Mouse (Mus musculus) activated CD4-positive, CD25-positive, alpha-beta regulatory T cell, adult 4 months (primary cell): ENCODE data around the gene Cd81. TPM values are rescaled to one million over a fixed set of nuclear protein-coding genes. Genes with fewer than 3 reads are reported as not detected.

Experiments
- ATAC-seq: one replicate; pipeline ENCODE4 v1.8.0; 2017
- polyA plus RNA-seq, 2 experiments: library from polyadenylated mRNA; unstranded; fragments of 100-300 nt; shearing (Covaris generic); gene quantifications; one replicate each; pipeline ENCODE4 v1.2.1; 2017

The Cd81 gene
- 100 to 1,000 TPM; 155 to 235 TPM for polyA plus RNA-seq

GRCm38 (mm10) chr7:143052626-143053007 lies at the start of gene Cd81:
Gene Cd81 (plus strand): TSS chr7:143052739.
- ATAC-seq = peak; percentile 63

GRCm38 (mm10) chr7:143004727-143005343 lies 47.7 kb upstream of the Cd81 start, which contains the start of gene Tspan32:
Gene Tspan32 (plus strand): TSS chr7:143005046.
- ATAC-seq = peak; percentile 65

DNA sequence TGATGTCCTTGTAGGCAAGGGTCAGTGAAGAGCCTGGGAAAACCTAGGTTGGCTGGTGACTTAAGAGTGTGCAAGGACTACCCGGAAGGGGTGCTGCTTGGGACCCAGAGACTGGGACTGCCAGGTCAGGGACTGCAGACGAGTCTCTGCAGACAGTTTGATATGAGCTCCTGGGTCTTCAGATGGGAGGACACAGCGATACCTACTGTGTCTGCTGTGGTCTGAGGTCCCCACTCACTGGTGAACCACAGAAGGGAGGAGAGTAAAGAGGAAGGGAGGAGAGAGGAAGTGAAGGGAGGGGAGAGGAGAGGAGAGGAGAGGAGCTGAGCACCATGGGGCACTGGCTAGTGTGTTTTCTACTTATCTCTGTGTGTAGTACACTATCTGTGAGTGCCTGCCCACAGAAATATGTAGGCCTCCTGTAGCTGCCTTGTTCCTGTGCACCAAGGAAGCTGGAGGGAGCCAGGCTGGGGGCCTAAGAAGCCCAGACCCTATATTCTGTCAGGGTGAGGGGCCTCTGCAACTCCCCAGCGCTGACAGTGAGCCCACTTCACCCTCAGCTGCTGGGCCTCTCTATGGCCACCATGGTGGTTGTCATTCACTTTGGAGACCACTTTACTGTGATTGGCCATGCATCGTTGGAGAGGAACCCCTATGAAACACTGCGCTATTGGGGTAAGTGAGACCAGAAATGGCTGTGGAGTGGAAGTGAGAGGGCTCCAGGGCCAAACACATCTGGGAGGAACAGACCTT lies 47.0 kb upstream of the Cd81 start:
- peak; percentile 62 for ATAC-seq

GRCm38 (mm10) chr7:143006097-143006755 lies 46.3 kb upstream of the Cd81 start:
- ATAC-seq = no peak

GRCm38 (mm10) chr7:143006756-143007598 lies 45.6 kb upstream of the Cd81 start:
- no peak for ATAC-seq

GRCm38 (mm10) chr7:143007599-143008369 lies 44.8 kb upstream of the Cd81 start:
- ATAC-seq = peak; percentile 30

DNA sequence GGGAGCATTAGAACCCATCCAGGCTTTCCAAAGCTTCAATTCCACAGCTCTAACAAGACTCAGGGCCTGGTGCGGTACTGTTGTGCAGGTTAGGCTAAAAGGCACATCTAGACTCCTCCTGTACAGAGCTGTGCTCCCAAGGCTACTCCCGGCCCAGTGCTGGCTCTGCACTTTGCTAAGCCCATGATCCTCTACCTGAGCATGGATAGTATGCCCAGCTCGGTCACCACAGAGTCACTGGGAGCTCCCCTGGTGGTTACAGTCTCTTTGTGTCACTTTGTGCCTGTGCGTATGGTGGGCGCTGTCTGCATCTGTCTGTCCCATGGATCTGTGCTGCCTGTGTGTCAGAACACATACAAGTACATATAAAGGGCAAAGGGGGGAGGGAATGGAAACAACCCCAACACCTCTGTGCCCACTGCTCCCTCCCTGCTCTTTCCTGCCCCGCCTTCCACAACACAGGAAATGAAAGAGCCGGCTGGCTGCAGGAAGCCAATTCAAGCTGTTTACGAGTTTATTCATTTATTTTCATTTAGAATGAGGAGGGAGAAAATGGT lies 44.1 kb upstream of the Cd81 start:
- peak; percentile 61 for ATAC-seq

DNA sequence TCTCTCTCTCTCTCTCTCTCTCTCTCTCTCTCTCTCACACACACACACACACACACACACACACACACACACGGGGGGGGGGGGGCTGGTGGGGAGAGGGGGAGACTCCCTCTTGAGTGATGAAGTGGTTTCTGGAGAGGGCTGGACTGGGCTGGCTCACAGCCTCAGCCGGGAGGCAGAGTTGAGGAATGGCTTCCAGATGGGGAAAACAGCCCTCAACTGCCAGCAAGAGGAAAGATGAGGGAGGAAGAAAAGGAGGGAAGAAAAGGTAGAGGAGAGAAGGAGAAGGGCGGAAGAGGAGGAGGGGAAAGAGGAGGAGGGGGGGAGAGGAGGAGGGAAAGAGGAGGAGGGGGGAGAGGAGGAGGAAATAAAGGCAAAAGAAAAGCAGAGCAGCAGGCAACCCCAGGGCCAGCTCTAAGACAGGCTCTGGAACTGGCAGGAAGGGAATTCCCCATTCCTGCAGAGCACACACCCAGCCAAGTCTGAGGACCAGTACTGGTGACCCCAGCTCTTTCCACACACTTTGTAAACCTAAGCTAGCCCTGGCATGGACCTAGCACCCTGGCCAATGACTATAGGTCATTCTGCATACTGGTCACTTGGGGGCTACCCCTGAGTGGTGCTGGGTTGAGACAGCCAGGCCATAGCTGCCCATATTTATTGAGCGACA lies 43.4 kb upstream of the Cd81 start:
- ATAC-seq = no peak

- ATAC-seq = no peak
Measured at GRCm38 (mm10) chr7:143009996-143010395, 42.5 kb upstream of the Cd81 start.

DNA sequence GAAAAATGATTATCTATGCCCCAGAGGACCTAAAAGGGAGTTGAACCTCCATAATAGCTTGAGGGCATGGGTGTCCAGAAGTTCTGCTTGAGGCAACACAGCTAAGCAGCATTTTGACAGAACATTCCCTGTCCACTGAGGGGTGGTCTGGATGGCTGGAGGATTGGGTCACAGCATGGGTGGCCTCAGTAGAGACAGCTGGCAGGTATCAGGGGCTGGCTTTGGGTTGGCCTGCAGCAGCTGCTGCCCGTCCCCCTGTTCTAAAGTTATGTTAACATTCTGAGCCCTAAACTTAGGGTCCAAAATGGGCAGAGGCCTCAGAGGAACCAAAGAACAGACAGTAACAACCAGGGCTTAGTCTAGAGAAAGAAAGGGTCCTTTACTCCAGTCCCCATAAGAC lies 41.3 kb upstream of the Cd81 start:
- no peak for ATAC-seq

DNA sequence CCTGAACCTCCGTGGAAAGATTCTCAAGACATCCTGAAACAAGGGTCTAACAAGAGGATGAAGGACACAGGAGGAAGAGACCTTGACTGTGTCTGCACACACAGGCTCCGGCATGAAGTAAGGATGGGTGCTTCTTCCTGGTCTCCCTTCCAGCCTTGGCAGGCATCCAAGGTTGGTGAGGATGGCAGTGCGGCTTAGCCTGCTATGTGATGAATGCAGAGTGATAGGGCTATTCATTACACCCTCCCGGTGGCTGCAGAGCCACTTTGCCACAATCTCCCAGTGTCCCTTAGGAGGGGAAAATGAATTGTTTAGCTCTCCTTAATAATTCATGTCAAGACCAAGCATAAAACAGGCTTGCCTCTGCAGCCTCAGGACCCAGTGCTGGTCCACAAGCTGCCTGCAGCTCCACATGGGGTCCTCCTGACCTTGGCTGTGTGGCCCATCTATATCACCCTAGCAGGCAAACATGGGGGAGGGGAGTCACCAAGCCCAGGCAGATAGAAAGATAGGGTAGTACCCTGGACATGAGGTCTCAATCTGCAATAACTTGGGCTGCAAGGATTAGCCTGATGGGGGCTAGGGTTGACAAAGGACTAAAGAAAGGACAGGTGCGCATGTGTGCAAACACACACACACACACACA lies 40.2 kb upstream of the Cd81 start:
- no peak for ATAC-seq

GRCm38 (mm10) chr7:143013420-143014178 lies 38.9 kb upstream of the Cd81 start:
- no peak for ATAC-seq

DNA sequence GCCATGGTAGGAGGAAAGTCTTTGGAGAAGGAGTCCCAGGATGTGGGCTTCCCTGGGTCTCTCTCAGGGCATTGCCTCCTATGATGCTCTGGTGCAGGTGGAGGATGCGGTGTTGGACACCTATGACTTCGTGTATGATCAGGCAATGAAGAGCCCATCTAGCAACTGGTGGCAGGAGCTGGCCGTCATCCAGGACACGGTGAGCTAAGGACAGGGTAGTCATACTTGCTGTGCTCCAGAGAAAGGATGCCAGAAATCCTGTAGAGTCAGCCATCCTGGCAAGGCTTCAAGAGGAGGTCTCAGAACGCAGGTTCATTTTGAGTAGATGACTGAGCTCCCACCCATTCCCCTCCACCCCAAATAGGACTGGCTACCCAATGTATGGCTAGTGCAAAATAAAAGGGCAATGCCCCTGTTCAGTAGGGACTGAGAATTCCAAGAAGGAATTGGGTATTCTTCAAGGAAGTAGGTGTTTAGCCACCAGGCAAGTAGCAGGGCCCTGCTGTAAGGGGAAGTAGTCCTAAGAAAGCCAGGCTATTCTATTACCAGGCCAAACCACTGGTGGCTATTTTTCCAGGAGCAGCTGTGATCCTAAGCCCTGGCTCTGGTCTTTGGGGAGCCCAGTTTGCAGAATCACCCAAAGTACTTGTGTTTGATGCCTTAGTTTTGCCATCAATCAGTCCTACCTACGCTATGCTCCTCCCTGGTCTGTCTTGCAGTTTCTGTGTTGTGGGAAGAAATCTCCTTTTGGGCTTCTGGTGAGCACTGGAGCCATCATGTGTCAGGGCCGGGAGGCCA lies 37.5 kb upstream of the Cd81 start:
- ATAC-seq = no peak

GRCm38 (mm10) chr7:143015755-143016423 lies 36.6 kb upstream of the Cd81 start:
- no peak for ATAC-seq

- no peak for ATAC-seq
Measured at GRCm38 (mm10) chr7:143016424-143017142, 36.0 kb upstream of the Cd81 start.

- ATAC-seq = no peak
Measured at GRCm38 (mm10) chr7:143017181-143017580, 35.4 kb upstream of the Cd81 start.

GRCm38 (mm10) chr7:143020040-143020439 lies 32.5 kb upstream of the Cd81 start:
- ATAC-seq = no peak

- ATAC-seq = peak; percentile 3
Measured at GRCm38 (mm10) chr7:143020764-143021163, 31.8 kb upstream of the Cd81 start.
